Mouse (Mus musculus) ES-Bruce4 (cell line): ENCODE results near the gene Slc22a12.

Experiments
- EP300 ChIP-seq: IDR thresholded peaks from 2 replicates; pipeline ENCODE4 v1.6.1; 2011; ENCODE audit warnings: low read depth, low read length; ENCODE audit not compliant: insufficient read depth
- POLR2A ChIP-seq: IDR thresholded peaks from one replicate; pipeline ENCODE4 v1.8.1; 2011; ENCODE audit warnings: low read length; ENCODE audit not compliant: insufficient read depth

DNA sequence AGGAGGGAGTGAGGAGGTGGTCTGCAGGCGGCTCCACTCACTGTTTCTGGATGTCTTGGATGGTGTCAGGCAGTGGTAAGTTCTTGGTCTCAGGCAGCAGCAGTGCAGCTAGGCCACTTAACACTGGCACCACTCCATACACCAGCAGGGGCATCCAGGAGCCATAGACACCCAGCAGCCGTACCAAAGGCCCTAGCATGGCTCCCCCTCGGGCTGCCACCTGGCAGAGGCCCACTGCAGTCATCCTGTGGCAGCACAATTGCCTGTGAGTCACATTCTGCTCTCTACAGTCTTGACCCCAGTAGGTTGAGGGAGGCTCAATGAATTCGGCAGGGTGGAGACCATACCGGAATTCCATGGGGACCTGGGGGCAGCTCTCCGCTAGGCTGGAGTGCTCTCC is 6.1 kb downstream of the Slc22a12 start:
- TF ChIP-seq POLR2A (no peak), EP300 (no peak)
